Mouse (Mus musculus) heart, postnatal 4 days (tissue): ENCODE results near the gene Ank2. TPM values are rescaled to one million over a fixed set of nuclear protein-coding genes. Genes with fewer than 3 reads are reported as not detected.

ENCODE experiments used
- DNase-seq: peaks from one replicate; pipeline ENCODE4 v3.0.0; 2021
- total RNA-seq, 2 experiments: library from RNA; stranded (reverse); gene quantifications; 2 replicates each; pipeline ENCODE4 v1.2.3; 2021

Ank2 gene
- total RNA-seq, result 100 to 1,000 TPM; 223 to 230 TPM

GRCm38 (mm10) chr3:127498742-127499400 lies at the start of gene Ank2:
Gene Ank2 (minus strand): TSS chr3:127499350.
- DNase-seq, result peak; percentile 63

GRCm38 (mm10) chr3:127547882-127548281 lies 48.7 kb upstream of the Ank2 start:
- peak; percentile 37 for DNase-seq

- no peak for DNase-seq
These were observed 45.5 kb upstream of the Ank2 start for GRCm38 (mm10) chr3:127544610-127545121.

- no peak for DNase-seq
These were observed 44.8 kb upstream of the Ank2 start for GRCm38 (mm10) chr3:127543976-127544375.

GRCm38 (mm10) chr3:127539193-127539592 lies 40.0 kb upstream of the Ank2 start:
- DNase-seq, result no peak

GRCm38 (mm10) chr3:127530293-127530692 lies 31.1 kb upstream of the Ank2 start:
- no peak for DNase-seq

- no peak for DNase-seq
These were observed 30.7 kb upstream of the Ank2 start for GRCm38 (mm10) chr3:127529824-127530223.

- DNase-seq, result no peak
These were observed 30.1 kb upstream of the Ank2 start for GRCm38 (mm10) chr3:127529210-127529609.

GRCm38 (mm10) chr3:127527465-127528034 lies 28.4 kb upstream of the Ank2 start:
- peak; percentile 39 for DNase-seq

- peak; percentile 35 for DNase-seq
These were observed 26.2 kb upstream of the Ank2 start for GRCm38 (mm10) chr3:127525188-127525819.

GRCm38 (mm10) chr3:127521156-127521555 lies 22.0 kb upstream of the Ank2 start:
- DNase-seq, result peak; percentile 52

- no peak for DNase-seq
These were observed 21.1 kb upstream of the Ank2 start for GRCm38 (mm10) chr3:127520300-127520699.

- DNase-seq, result no peak
These were observed 16.1 kb upstream of the Ank2 start for GRCm38 (mm10) chr3:127515251-127515650.

GRCm38 (mm10) chr3:127513699-127514098 lies 14.5 kb upstream of the Ank2 start:
- no peak for DNase-seq

- no peak for DNase-seq
These were observed 13.7 kb upstream of the Ank2 start for GRCm38 (mm10) chr3:127512794-127513335.

- DNase-seq, result no peak
These were observed 12.9 kb upstream of the Ank2 start for GRCm38 (mm10) chr3:127511786-127512746.

GRCm38 (mm10) chr3:127507878-127508783 lies 9.0 kb upstream of the Ank2 start:
- no peak for DNase-seq

- DNase-seq, result peak; percentile 24
These were observed 881 bp downstream of the Ank2 start for GRCm38 (mm10) chr3:127498197-127498741.

GRCm38 (mm10) chr3:127492663-127493062 lies 6.5 kb downstream of the Ank2 start:
- no peak for DNase-seq

- no peak for DNase-seq
These were observed 11.8 kb downstream of the Ank2 start for GRCm38 (mm10) chr3:127487302-127487701.

GRCm38 (mm10) chr3:127485174-127485573 lies 14.0 kb downstream of the Ank2 start:
- no peak for DNase-seq
